Mouse (Mus musculus) neural tube, embryonic 15.5 days (tissue): ENCODE results near the gene Otud6a. TPM values are rescaled to one million over a fixed set of nuclear protein-coding genes. Genes with fewer than 3 reads are reported as not detected.
A peak's percentile ranks its signal among the peaks of the same experiment; 100 is the strongest.

Experiments used
- ATAC-seq: fragments of 200-750 bp; cut with Nextera tagmentation; 2 replicates; pipeline ENCODE4 v1.8.0; 2017; ENCODE audit warnings: mild to moderate bottlenecking, moderate TSS enrichment, moderate library complexity; ENCODE audit not compliant: low FRiP score
- H3K27ac ChIP-seq: fragments of 300-500 bp; sonication (generic); replicated peaks from 2 replicates; pipeline ENCODE4 v1.5.1; 2015; ENCODE audit warnings: mild to moderate bottlenecking, inconsistent platforms
- H3K27me3 ChIP-seq: fragments of 300-500 bp; sonication (generic); replicated peaks from 2 replicates; pipeline ENCODE4 v1.6.1; 2015; ENCODE audit warnings: inconsistent platforms
- H3K36me3 ChIP-seq: fragments of 300-500 bp; sonication (generic); 2 replicates; pipeline ENCODE4 v1.6.1; 2015; ENCODE audit warnings: inconsistent platforms
- H3K4me1 ChIP-seq: fragments of 300-500 bp; sonication (generic); 2 replicates; pipeline ENCODE4 v1.6.1; 2015; ENCODE audit warnings: inconsistent platforms
- H3K4me2 ChIP-seq: fragments of 300-500 bp; sonication (generic); 2 replicates; pipeline ENCODE4 v1.6.1; 2015; ENCODE audit warnings: inconsistent platforms, mild to moderate bottlenecking, moderate library complexity
- H3K4me3 ChIP-seq: fragments of 300-500 bp; sonication (generic); replicated peaks from 2 replicates; pipeline ENCODE4 v1.5.1; 2015; ENCODE audit warnings: mild to moderate bottlenecking, inconsistent platforms
- H3K9ac ChIP-seq: fragments of 300-500 bp; sonication (generic); replicated peaks from 2 replicates; pipeline ENCODE4 v1.6.1; 2015; ENCODE audit warnings: mild to moderate bottlenecking, inconsistent platforms
- H3K9me3 ChIP-seq: fragments of 300-500 bp; sonication (generic); replicated peaks from 2 replicates; pipeline ENCODE4 v1.6.1; 2016; ENCODE audit warnings: inconsistent platforms
- WGBS: fragments of 180-500 bp; shearing (Covaris S2); methylation state at CpG from one replicate; pipeline ENCODE4 v1.1.7; 2015; ENCODE audit warnings: mixed read lengths; 5-methylcytosine and 5-hydroxymethylcytosine counted together
- microRNA counts: library from miRNA; unstranded; fragments of <30 nt; microRNA quantifications from one replicate; lab custom pipeline; 2016
- microRNA-seq: library from miRNA; unstranded; fragments of <30 nt; microRNA quantifications from one replicate; pipeline ENCODE4, GENCODE M21; 2017
- polyA plus RNA-seq: library from polyadenylated mRNA; unstranded; fragments of >200 nt; fragmentation: Nextera tagmentation; extraction: Ambion mirVana; gene quantifications from 2 replicates; pipeline ENCODE4 v1.2.1, GENCODE M21; 2015

Otud6a gene
- polyA plus RNA-seq, 1 experiment from 2014 or later, result not detected

DNA sequence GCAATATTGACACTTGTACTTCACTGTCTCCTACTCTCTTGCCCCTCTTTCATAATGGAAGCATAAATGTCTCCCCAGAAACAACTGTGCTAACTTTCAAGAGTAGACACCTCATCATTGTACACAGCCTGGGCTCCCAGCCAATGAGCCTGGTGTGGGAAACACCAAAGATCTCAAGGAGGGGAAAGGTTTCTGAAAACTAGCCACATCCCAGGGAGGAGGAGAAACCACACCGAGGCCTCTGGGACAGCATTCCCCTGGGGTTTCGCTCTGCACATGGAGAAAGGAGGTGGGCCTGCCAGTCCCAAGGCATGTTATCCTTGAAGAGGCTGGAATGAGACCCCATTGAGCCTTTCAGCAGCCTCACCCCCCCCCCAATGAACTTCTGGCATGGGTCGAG, 41.3 kb downstream of the Otud6a start:
- Histone ChIP-seq H3K36me3 (no peaks in the 10 kb centered on the region), H3K4me1 (no peaks in the 10 kb centered on the region), H3K4me2 (no peak overlapping the region), H3K4me3 (no peak overlapping the region), H3K9me3 (no peaks in the 10 kb centered on the region), H3K9ac (no peak overlapping the region), H3K27me3 (peaks cover 5% of the 10 kb centered on the region; the same call in 1 of the 2 replicates), H3K27ac (no peak overlapping the region)
- 75% methylated on average over 3 of the region's 3 CpGs for WGBS
- no peak for ATAC-seq

DNA sequence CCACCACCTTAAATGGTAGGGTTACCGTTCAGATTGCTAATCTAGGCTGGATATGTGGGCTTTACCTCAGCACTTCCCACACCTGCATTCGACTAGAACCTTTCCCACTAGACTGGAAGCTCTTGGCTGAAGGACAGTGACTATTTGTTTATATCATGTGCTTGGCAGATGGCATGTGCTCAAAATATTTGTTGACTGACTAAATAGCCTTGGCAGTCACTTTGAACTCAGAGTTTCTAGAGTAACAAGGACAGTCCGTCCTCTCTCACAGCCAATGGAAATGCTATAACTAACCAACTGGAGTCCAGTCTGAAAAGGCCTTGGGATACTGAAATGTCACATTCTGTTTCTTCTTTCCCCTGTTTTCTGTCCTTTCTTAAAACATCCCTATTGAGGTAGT, 42.7 kb downstream of the Otud6a start:
- WGBS, result 86% methylated on average over 3 of the region's 3 CpGs
- H3K9me3 ChIP-seq, result no peaks in the 10 kb centered on the region
- peaks cover 5% of the 10 kb centered on the region; the same call in 1 of the 2 replicates for H3K27me3 ChIP-seq
- H3K9ac ChIP-seq, result no peak overlapping the region
- no peak overlapping the region for H3K27ac ChIP-seq
- H3K36me3 ChIP-seq, result no peaks in the 10 kb centered on the region
- H3K4me3 ChIP-seq, result no peak overlapping the region
- ATAC-seq, result no peak
- no peak overlapping the region for H3K4me2 ChIP-seq
- no peaks in the 10 kb centered on the region for H3K4me1 ChIP-seq

DNA sequence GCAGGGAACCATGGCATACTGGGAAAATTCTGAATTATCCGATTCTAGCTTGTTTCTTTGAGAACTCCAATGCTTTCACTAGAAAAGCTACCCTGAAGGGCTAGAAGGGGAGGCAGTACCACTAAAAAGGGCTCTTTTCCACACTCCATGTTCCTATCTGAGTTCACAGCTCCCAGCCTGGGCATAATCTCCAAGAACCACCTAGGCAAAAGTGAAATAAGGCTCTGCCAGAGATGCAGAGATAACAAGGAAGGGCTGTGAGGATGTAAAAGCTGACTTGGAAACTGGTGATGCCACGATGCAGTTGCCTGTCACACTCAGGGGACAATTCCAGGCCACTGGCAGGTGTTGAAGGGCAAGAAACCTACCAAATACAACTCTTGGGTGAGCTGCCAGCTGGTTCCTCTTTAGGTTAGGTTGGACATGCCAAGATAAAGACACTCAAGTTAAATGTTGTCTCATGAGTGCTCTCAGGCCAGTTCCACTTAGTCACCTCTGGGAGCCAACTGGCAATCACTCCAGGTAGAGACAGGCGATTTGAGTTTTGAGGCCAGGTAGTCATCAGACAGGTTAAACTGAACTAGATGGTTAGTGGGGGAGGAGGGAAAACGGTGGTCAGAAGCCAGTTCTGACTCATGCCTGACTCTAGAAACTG, 46.9 kb downstream of the Otud6a start:
- no peak overlapping the region for H3K27ac ChIP-seq
- no peak for ATAC-seq
- H3K4me3 ChIP-seq, result no peak overlapping the region
- no peaks in the 10 kb centered on the region for H3K4me1 ChIP-seq
- no peak overlapping the region for H3K9ac ChIP-seq
- WGBS, result 79% methylated on average over 4 of the region's 4 CpGs
- no peaks in the 10 kb centered on the region for H3K9me3 ChIP-seq
- H3K36me3 ChIP-seq, result no peaks in the 10 kb centered on the region
- H3K27me3 ChIP-seq, result peaks cover 5% of the 10 kb centered on the region; the same call in 1 of the 2 replicates
- no peak overlapping the region for H3K4me2 ChIP-seq

MicroRNA genes within 50 kb of the gene (microRNA counts, 519-probe panel; counts per million panel counts)
- 2,483 counts per million, percentile 57 among the panel's probes with 10 or more counts for microRNA mmu-miR-676 (lab: Ali Mortazavi, UCI)

Small RNA genes within 50 kb of the gene (microRNA-seq; reads per million reads assigned to microRNA genes)
- 491 reads per million, percentile 73 among the genes with 10 or more reads in this experiment for gene Mir676

Other genes starting within 250 kb of the Otud6a start
- gene Awat2, start 13.7 kb downstream of the Otud6a start, polyA plus RNA-seq, result 0.12 and 0.22 TPM in 2 replicates
- 25.3 and 29.8 TPM in 2 replicates for gene Igbp1, start 65.3 kb downstream of the Otud6a start, polyA plus RNA-seq
- not detected in 2 replicates for gene Dgat2l6, start 95.8 kb downstream of the Otud6a start, polyA plus RNA-seq
- gene Awat1, start 143.2 kb downstream of the Otud6a start, polyA plus RNA-seq, result not detected in 2 replicates
- gene P2ry4, start 165.9 kb downstream of the Otud6a start, polyA plus RNA-seq, result not detected in 2 replicates
- gene Arr3, start 176.5 kb downstream of the Otud6a start, polyA plus RNA-seq, result not detected in 2 replicates
- gene Kif4, start 196.7 kb downstream of the Otud6a start, polyA plus RNA-seq, result 3.6 and 7.3 TPM in 2 replicates
- gene Pdzd11, start 197.6 kb downstream of the Otud6a start, polyA plus RNA-seq, result 89.3 and 91.5 TPM in 2 replicates